Mouse (Mus musculus): Measurements from ENCODE around the gene Accs. TPM values are rescaled to one million over a fixed set of nuclear protein-coding genes. Genes with fewer than 3 reads are reported as not detected.

Accs gene
- polyA plus RNA-seq, 1 experiment from 2014 or later, result 8.7 TPM

DNA sequence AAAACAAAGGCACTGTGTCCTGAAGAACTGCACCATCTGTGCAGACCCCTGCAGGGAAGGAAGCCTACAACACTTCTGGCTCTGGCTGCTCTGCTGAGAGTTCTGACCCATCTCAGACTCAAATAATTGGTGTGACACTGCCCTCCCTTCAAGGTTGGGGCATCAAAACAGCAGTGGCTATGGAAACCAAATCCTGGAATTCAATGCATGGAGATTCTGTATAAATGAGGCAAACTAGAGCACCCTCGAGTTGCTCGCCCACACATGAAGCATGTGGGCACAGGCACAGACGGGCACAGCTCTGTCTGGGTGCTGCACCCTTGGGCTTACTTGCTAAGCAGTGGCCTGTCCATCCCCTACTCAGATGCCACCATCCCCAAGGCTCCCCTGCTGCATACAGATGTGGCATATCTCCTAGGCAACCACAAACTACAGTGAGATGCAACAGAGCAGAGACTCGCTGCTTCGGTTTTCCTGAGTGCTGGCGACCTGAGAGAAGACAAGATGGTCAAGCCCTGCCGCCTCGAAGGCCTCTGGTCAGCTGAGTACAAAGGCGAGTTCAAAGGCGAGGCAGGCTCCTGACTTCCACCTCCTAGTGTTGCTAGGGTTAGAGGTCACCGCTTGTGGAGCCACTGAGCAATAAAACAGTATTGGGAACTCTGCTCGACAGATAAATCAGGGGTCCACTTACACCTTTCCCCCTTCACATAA lies 64.9 kb downstream of the Accs start:
- no peaks in the 10 kb centered on the region for H3K9me3 ChIP-seq
- H3K4me3 ChIP-seq, result no peak overlapping the region
- H3K4me1 ChIP-seq, result peaks cover 31% of the 10 kb centered on the region
- 10% methylated on average over 12 of the region's 12 CpGs for WGBS
- H3K9ac ChIP-seq, result no peak overlapping the region
- H3K36me3 ChIP-seq, result peaks cover 13% of the 10 kb centered on the region; the same call in 1 of the 2 replicates
- peak; percentile 59 for ATAC-seq (ENCODE audit: low FRiP score, low read depth)
- H3K27me3 ChIP-seq (replicated peaks), result no peaks in the 10 kb centered on the region
- no peak overlapping the region for H3K4me2 ChIP-seq (replicated peaks)
- no peak overlapping the region for H3K27ac ChIP-seq

DNA sequence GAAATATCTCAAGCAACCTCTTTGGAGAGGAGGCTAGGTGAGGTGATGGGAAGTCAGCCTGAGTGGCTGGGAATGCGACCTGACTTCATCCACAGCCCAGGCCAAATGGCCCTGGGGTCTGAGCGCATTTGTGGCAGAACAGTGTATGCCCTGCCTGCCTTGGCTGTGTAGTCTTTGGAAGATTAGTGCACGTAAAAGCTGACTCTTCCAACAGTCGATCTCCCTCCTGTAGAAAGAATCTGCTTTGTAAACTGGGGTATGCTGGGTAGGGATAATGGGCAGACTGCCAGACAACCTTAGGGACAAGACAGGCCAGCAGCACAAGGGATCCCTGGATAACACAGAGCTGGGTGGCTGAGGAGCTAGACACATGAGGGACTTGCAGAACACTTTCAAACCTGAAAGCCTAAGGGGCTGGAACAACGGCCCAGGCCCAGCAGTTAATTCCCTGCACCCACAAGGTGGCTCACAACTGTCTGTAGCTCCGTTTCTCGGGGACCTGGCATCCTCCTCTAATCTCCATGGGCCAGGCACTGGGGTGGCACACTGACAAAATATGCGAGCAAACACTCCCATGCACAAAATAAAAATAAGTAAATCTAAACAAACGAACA lies 65.7 kb downstream of the Accs start:
- Histone ChIP-seq H3K27ac (no peak overlapping the region), H3K36me3 (peaks cover 6% of the 10 kb centered on the region; the same call in 1 of the 2 replicates), H3K27me3 (replicated peaks) (no peaks in the 10 kb centered on the region), H3K9ac (no peak overlapping the region), H3K4me2 (replicated peaks) (no peak overlapping the region), H3K9me3 (no peaks in the 10 kb centered on the region), H3K4me1 (peaks cover 40% of the 10 kb centered on the region), H3K4me3 (no peak overlapping the region)
- ATAC-seq (ENCODE audit: low FRiP score, low read depth), result no peak
- 67% methylated on average over 9 of the region's 9 CpGs for WGBS

Other genes with a start within 250 kb of the Accs start
- gene Alx4, start 207.6 kb downstream of the Accs start, polyA plus RNA-seq (2016; fragmentation: Nextera tagmentation; extraction: Ambion mirVana), result 0.49 and 0.56 TPM in 2 replicates
- gene Ext2, start 27.4 kb downstream of the Accs start, polyA plus RNA-seq (2016; fragmentation: Nextera tagmentation; extraction: Ambion mirVana), result 71.0 and 76.9 TPM in 2 replicates
- gene Accsl, start 19.2 kb upstream of the Accs start, polyA plus RNA-seq (2016; fragmentation: Nextera tagmentation; extraction: Ambion mirVana), result 0.18 TPM in 1 of 2 replicates, not detected in the other
- 11.6 and 12.6 TPM in 2 replicates for gene Gm13889, start 107.3 kb upstream of the Accs start, polyA plus RNA-seq (2016; fragmentation: Nextera tagmentation; extraction: Ambion mirVana)
- gene Gm27027, start 146.4 kb upstream of the Accs start, polyA plus RNA-seq (2016; fragmentation: Nextera tagmentation; extraction: Ambion mirVana), result not detected in 2 replicates
- gene Alkbh3, start 160.9 kb upstream of the Accs start, polyA plus RNA-seq (2016; fragmentation: Nextera tagmentation; extraction: Ambion mirVana), result 50.5 and 57.6 TPM in 2 replicates

Measured in neural tube, embryonic 12.5 days (tissue).